Mouse (Mus musculus): ENCODE data around the gene Lao1. TPM values are rescaled to one million over a fixed set of nuclear protein-coding genes. Genes with fewer than 3 reads are reported as not detected.

Gene Lao1
- total RNA-seq, 1 experiment from 2014 or later = 0.33 TPM

DNA sequence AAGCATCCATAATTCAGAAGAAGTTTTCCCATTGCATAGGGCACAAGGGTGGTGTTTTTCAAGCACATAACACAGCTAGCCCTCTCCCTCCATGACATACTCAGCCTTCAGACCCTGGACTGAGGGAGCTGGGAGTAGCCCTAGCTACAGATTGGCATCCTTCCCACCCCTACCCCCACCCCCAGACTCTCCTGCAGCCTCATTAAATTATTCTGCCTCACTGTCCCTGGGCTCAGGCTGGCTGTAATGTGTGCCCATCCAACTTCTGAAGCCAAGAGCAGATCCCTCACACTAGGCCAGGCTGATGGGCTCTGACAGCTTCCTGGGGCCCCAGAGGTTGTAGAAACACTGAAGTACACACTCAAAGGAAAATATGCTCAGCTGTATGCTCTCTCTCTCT is 53.6 kb downstream of the Lao1 start:
- DNase-seq = no peak

DNA sequence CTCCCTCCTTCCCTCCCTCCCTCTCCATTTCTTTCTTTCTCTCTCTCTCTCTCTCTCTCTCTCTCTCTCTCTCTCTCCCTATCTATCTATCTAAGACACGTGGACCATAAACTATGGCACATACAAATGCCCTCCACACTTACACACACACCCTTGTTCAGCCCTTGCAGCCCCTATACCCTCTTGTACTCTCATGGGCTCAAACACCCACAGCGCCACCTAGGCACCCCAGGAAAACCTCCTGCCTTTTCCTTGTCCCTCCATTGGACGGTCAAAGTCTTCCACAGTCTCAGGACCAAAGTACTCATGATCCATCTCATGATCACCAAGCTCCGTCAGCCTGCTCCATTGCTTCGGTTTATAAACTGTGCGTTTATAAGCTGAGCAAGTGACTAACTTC is 54.2 kb downstream of the Lao1 start:
- no peak for DNase-seq

DNA sequence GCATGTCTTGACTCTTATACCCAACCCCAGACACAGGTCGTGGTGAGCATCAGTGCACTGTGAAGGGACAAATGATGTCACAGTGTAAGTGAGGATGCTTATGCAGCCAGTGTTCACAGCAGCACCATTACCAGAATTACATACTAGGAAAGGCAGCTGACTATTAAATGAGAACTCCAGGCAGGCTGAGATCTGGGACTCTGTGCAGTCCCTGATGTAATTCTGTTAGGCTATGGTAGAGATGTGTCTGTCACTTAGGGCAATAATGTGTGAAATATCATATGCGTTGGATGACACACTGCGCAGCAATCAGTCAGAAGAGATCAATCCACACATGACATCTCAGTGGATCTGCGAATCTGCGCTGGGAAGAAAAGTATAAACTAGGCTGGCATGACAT is 55.7 kb downstream of the Lao1 start:
- no peak for DNase-seq

Other genes with a start within 250 kb of the Lao1 start
- gene Olfr1340, start 241.4 kb upstream of the Lao1 start, total RNA-seq (2021) = not detected in 2 replicates
- not detected in 2 replicates for gene Olfr1339, start 229.4 kb upstream of the Lao1 start, total RNA-seq (2021)
- not detected in 2 replicates for gene Olfr1338, start 202.8 kb upstream of the Lao1 start, total RNA-seq (2021)
- not detected in 2 replicates for gene Olfr1337, start 179.0 kb upstream of the Lao1 start, total RNA-seq (2021)
- gene Olfr1335, start 151.6 kb upstream of the Lao1 start, total RNA-seq (2021) = not detected in 2 replicates
- not detected in 2 replicates for gene Olfr1333, start 125.3 kb upstream of the Lao1 start, total RNA-seq (2021)
- gene Olfr1331, start 96.9 kb upstream of the Lao1 start, total RNA-seq (2021) = not detected in 2 replicates
- gene Olfr1330, start 73.0 kb upstream of the Lao1 start, total RNA-seq (2021) = not detected in 2 replicates
- not detected in 2 replicates for gene Olfr1329, start 44.1 kb upstream of the Lao1 start, total RNA-seq (2021)
- gene Olfr1328, start 23.0 kb upstream of the Lao1 start, total RNA-seq (2021) = not detected in 2 replicates
- 15.9 and 19.6 TPM in 2 replicates for gene Slc2a1, start 147.1 kb downstream of the Lao1 start, total RNA-seq (2021)
- gene Zfp691, start 212.6 kb downstream of the Lao1 start, total RNA-seq (2021) = 20.5 and 21.6 TPM in 2 replicates
- 2.3 and 8.8 TPM in 2 replicates for gene Ermap, start 228.4 kb downstream of the Lao1 start, total RNA-seq (2021)
- gene Svbp, start 233.7 kb downstream of the Lao1 start, total RNA-seq (2021) = 19.0 and 22.5 TPM in 2 replicates

All from adrenal gland, postnatal 14 days (tissue).